ENCODE assay signal across 9 mouse cellular contexts in the genomic region with DNA sequence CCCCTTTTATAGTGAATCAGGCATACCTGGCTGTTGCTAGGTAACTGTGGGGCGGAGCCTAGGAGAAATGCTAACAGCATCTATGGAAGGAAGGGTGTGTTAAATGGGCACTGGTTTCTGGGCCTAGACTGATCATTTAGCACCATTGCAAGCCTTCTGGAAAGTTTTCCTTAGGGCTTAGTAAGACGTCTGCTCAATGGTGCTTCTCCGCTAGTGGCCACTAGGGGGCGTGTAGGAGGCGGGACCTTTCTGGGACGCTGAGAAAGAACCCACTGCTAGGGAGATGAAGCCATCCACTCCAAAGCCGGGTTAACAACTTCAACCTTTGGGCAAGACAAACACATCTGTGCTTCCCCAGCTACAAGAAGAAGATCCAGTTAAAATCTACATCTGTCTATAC. TPM values are rescaled to one million over a fixed set of nuclear protein-coding genes. Genes with fewer than 3 reads are reported as not detected.
DNase-seq lines count a peak whose midpoint lies in the region; ATAC-seq and TF ChIP-seq lines count a peak whose summit lies in the region.
"Had no signal": no experiment of that assay in that cellular context is flagged by ENCODE, and none has a peak within 500 bp of the region (broad histone marks: within the 10 kb centered on the region; RNA-seq: fewer than 3 reads in every experiment).

No protein-coding gene starts in this region.

- no peaks in the 10 kb centered on the region for H3K79me3 ChIP-seq in C2C12 (ENCODE audit: low read depth)

- H3K27me3 ChIP-seq in C2C12 (ENCODE audit: control insufficient read depth, insufficient read depth, insufficient read length), result no peaks in the 10 kb centered on the region
- H3K27me3 ChIP-seq in lung, embryonic 14.5 days (ENCODE audit: insufficient read depth, low read length), result no peaks in the 10 kb centered on the region
- H3K27me3 ChIP-seq: hindbrain, embryonic 15.5 days had no signal

- 5% methylated on average over 7 of the region's 7 CpGs for WGBS in lung, embryonic 14.5 days

- no peak overlapping the region for H3K9ac ChIP-seq in lung, embryonic 14.5 days
- H3K9ac ChIP-seq: hindbrain, embryonic 15.5 days had no signal

- peaks cover 8% of the 10 kb centered on the region for H3K79me2 ChIP-seq in C2C12 (ENCODE audit: control insufficient read depth, insufficient read depth)

- H3K4me2 ChIP-seq in lung, embryonic 14.5 days, result no peak overlapping the region
- H3K4me2 ChIP-seq: hindbrain, embryonic 15.5 days had no signal

- H3K36me3 ChIP-seq in C2C12 (ENCODE audit: control insufficient read depth, insufficient read depth), result peaks cover 4% of the 10 kb centered on the region
- H3K36me3 ChIP-seq in lung, embryonic 14.5 days (ENCODE audit: insufficient read depth), result no peaks in the 10 kb centered on the region
- H3K36me3 ChIP-seq: hindbrain, embryonic 15.5 days had no signal

- peak; percentile 75 for TF ChIP-seq CTCF in C2C12 (IDR thresholded peaks at IDR 0.05; ENCODE audit: control insufficient read depth, insufficient read depth, insufficient read length)
- peak; percentile 88 for TF ChIP-seq CTCF in lung, embryonic 14.5 days (IDR thresholded peaks at IDR 0.05; ENCODE audit: low read depth)

- H3K27ac ChIP-seq in lung, embryonic 14.5 days (ENCODE audit: low read depth), result no peak overlapping the region
- H3K27ac ChIP-seq: hindbrain, embryonic 15.5 days had no signal

- DNase-seq in NIH3T3 (ENCODE audit: low read depth), result peak; percentile 88
- peak; percentile 59 for DNase-seq in cerebellum, adult 8-10 months
- DNase-seq in gastrocnemius, adult 8-10 months (ENCODE audit: low spot score in 2 of 2), result peak; percentile 51 to 66
- DNase-seq in kidney, adult 9 months, result peak; percentile 85
- peak; percentile 85 for DNase-seq in lung, embryonic 14.5 days
- peak; percentile 55 for DNase-seq in right cerebral cortex, adult 18-20 months
- DNase-seq in urinary bladder, postnatal 10 days (ENCODE audit: low spot score), result peak; percentile 43

- no peaks in the 10 kb centered on the region for H3K4me1 ChIP-seq in lung, embryonic 14.5 days (ENCODE audit: insufficient read depth)
- H3K4me1 ChIP-seq: hindbrain, embryonic 15.5 days had no signal

- no peak overlapping the region for H3ac ChIP-seq in C2C12 (ENCODE audit: control insufficient read depth, insufficient read length, low read depth)

- H3K9me3 ChIP-seq in lung, embryonic 14.5 days (ENCODE audit: low read depth, low read length), result no peaks in the 10 kb centered on the region
- H3K9me3 ChIP-seq: hindbrain, embryonic 15.5 days had no signal

- ATAC-seq in lung, embryonic 14.5 days (ENCODE audit: insufficient read depth), result peak; percentile 28; the same call in 1 of the 2 replicates

- no peak overlapping the region for H3K4me3 ChIP-seq in C2C12 (ENCODE audit: insufficient read depth, poor library complexity, severe bottlenecking)
- no peak overlapping the region for H3K4me3 ChIP-seq in lung, embryonic 14.5 days (ENCODE audit: low read depth, low read length)
- H3K4me3 ChIP-seq: hindbrain, embryonic 15.5 days had no signal

TF ChIP-seq in C2C12, 6 proteins besides CTCF, POLR2A, EP300 and RAD21:
- TF ChIP-seq MYOD1 (IDR thresholded peaks at IDR 0.05; ENCODE audit: control insufficient read depth, insufficient read length, low read depth) (no peak), CEBPB (IDR thresholded peaks at IDR 0.05; ENCODE audit: low read depth) (no peak), USF1 (IDR thresholded peaks at IDR 0.05; ENCODE audit: low read depth) (no peak), MAX (IDR thresholded peaks at IDR 0.05) (no peak), FOSL1 (IDR thresholded peaks at IDR 0.05; ENCODE audit: insufficient read depth, low read length, poor library complexity, severe bottlenecking) (no peak), MYOG (IDR thresholded peaks at IDR 0.05; ENCODE audit: control insufficient read depth, extremely low read depth, insufficient read length) (no peak)

RNA-seq across cellular contexts. Expression of a gene that starts 57.6 kb away (rescaled TPM):
- polyA plus RNA-seq in C2C12 (2012; fragmentation: generic; extraction: Trizol), result 32.8 TPM
- total RNA-seq in gastrocnemius, adult 8-10 months (2022), result 100 to 1,000 TPM; 150 to 208 (median 158) TPM
- polyA plus RNA-seq in lung, embryonic 14.5 days (2014; fragmentation: Nextera tagmentation; extraction: Ambion mirVana), result 5.0 and 6.0 TPM in 2 replicates
